In genomic region chr3:116981811-116982575, GRCm38 (mm10) we compare ENCODE assay signal across 18 mouse cellular contexts. TPM values are rescaled to one million over a fixed set of nuclear protein-coding genes. Genes with fewer than 3 reads are reported as not detected.
DNase-seq lines count a peak whose midpoint lies in the region; ATAC-seq and TF ChIP-seq lines count a peak whose summit lies in the region.
"Had no signal": no experiment of that assay in that cellular context is flagged by ENCODE, and none has a peak within 500 bp of the region (broad histone marks: within the 10 kb centered on the region; RNA-seq: fewer than 3 reads in every experiment).

No protein-coding gene starts in this region.

- H3K4me2 ChIP-seq in hindbrain, postnatal 0 days (ENCODE audit: low read depth, low read length), result peak overlapping the region; percentile 21; the same call in 1 of the 2 replicates
- H3K4me2 ChIP-seq in hindbrain, embryonic 12.5 days (replicated peaks), result no peak overlapping the region
- peak overlapping the region; percentile 5; the same call in 1 of the 2 replicates for H3K4me2 ChIP-seq in lung, embryonic 15.5 days
- no peak overlapping the region for H3K4me2 ChIP-seq in myocyte (ENCODE audit: low read depth)
- H3K4me2 ChIP-seq: limb, embryonic 13.5 days; liver, embryonic 15.5 days; midbrain, embryonic 12.5 days had no signal

- WGBS in hindbrain, postnatal 0 days, result 60% methylated on average over 9 of the region's 9 CpGs
- WGBS in hindbrain, embryonic 12.5 days, result 80% methylated on average over 9 of the region's 9 CpGs
- WGBS in lung, embryonic 15.5 days, result 53% methylated on average over 9 of the region's 9 CpGs

- no peaks in the 10 kb centered on the region for H3K79me2 ChIP-seq in myocyte (ENCODE audit: control insufficient read depth, insufficient read depth)

- no peak overlapping the region for H3K4me3 ChIP-seq in hindbrain, postnatal 0 days (ENCODE audit: low read length)
- H3K4me3 ChIP-seq in hindbrain, embryonic 12.5 days, result no peak overlapping the region
- no peak overlapping the region for H3K4me3 ChIP-seq in lung, embryonic 15.5 days
- H3K4me3 ChIP-seq in myocyte, result no peak overlapping the region
- H3K4me3 ChIP-seq: limb, embryonic 13.5 days; liver, embryonic 15.5 days; midbrain, embryonic 12.5 days had no signal

- no peak for DNase-seq in hindbrain, postnatal 0 days (ENCODE audit: low spot score)
- DNase-seq in lung, postnatal 25 days (ENCODE audit: low spot score), result no peak
- no peak for DNase-seq in adrenal gland, postnatal 36 days
- DNase-seq: adrenal gland, postnatal 14 days; cerebellum, postnatal 10 days; thymus, adult 18-20 months had no signal

- no peak overlapping the region for H3ac ChIP-seq in myocyte (ENCODE audit: control insufficient read depth, insufficient read length)

- H3K36me3 ChIP-seq in hindbrain, postnatal 0 days (ENCODE audit: insufficient read depth, low read length), result no peaks in the 10 kb centered on the region
- no peaks in the 10 kb centered on the region for H3K36me3 ChIP-seq in hindbrain, embryonic 12.5 days
- H3K36me3 ChIP-seq in lung, embryonic 15.5 days, result no peaks in the 10 kb centered on the region
- no peaks in the 10 kb centered on the region for H3K36me3 ChIP-seq in myocyte (ENCODE audit: control insufficient read depth, insufficient read depth)
- H3K36me3 ChIP-seq: limb, embryonic 13.5 days; liver, embryonic 15.5 days had no signal

- TF ChIP-seq CTCF in hindbrain, postnatal 0 days (IDR thresholded peaks at IDR 0.05; ENCODE audit: low read depth), result no peak

- no peak overlapping the region for H3K27ac ChIP-seq in hindbrain, postnatal 0 days
- no peak overlapping the region for H3K27ac ChIP-seq in hindbrain, embryonic 12.5 days
- peak overlapping the region; percentile 47; the same call in 1 of the 2 replicates for H3K27ac ChIP-seq in lung, embryonic 15.5 days
- H3K27ac ChIP-seq: limb, embryonic 13.5 days; liver, embryonic 15.5 days; midbrain, embryonic 12.5 days had no signal

- no peaks in the 10 kb centered on the region for H3K27me3 ChIP-seq in hindbrain, postnatal 0 days (ENCODE audit: insufficient read depth, low read length)
- H3K27me3 ChIP-seq in hindbrain, embryonic 12.5 days, result no peaks in the 10 kb centered on the region
- H3K27me3 ChIP-seq in lung, embryonic 15.5 days, result no peaks in the 10 kb centered on the region
- H3K27me3 ChIP-seq in myocyte (ENCODE audit: control insufficient read depth, insufficient read depth, insufficient read length), result no peaks in the 10 kb centered on the region
- H3K27me3 ChIP-seq: limb, embryonic 13.5 days; liver, embryonic 15.5 days; midbrain, embryonic 12.5 days had no signal

- no peak for ATAC-seq in hindbrain, postnatal 0 days
- ATAC-seq in hindbrain, embryonic 12.5 days (ENCODE audit: low FRiP score), result no peak
- no peak for ATAC-seq in lung, embryonic 15.5 days (ENCODE audit: borderline replicate concordance, extremely low read depth, low FRiP score, low TSS enrichment)
- ATAC-seq in granulocyte monocyte progenitor cell, adult 5-6 weeks (replicated peaks; ENCODE audit: poor library complexity, severe bottlenecking), result peak; percentile 42
- ATAC-seq: CD4-positive, CD25-positive, alpha-beta regulatory T cell, adult 4 months; forebrain, embryonic 14.5 days; inflammation-experienced regulatory T-cells, adult 6 months had no signal

- H3K9me3 ChIP-seq in hindbrain, postnatal 0 days (ENCODE audit: low read length), result no peaks in the 10 kb centered on the region
- 0 out of 2 replicates have a peak, but pooled peaks cover 4% of the 10 kb centered on the region for H3K9me3 ChIP-seq in hindbrain, embryonic 12.5 days (replicated peaks)
- no peaks in the 10 kb centered on the region for H3K9me3 ChIP-seq in lung, embryonic 15.5 days
- H3K9me3 ChIP-seq: liver, embryonic 15.5 days had no signal

- no peak for TF ChIP-seq POLR2A in myocyte (IDR thresholded peaks at IDR 0.05; ENCODE audit: insufficient read length, low read depth)

- H3K4me1 ChIP-seq in hindbrain, postnatal 0 days (ENCODE audit: insufficient read depth, low read length), result no peaks in the 10 kb centered on the region
- 0 out of 2 replicates have a peak, but pooled peaks cover 5% of the 10 kb centered on the region for H3K4me1 ChIP-seq in hindbrain, embryonic 12.5 days
- 0 out of 2 replicates have a peak, but pooled peaks cover 4% of the 10 kb centered on the region for H3K4me1 ChIP-seq in lung, embryonic 15.5 days
- H3K4me1 ChIP-seq: liver, embryonic 15.5 days had no signal

- no peak overlapping the region for H3K9ac ChIP-seq in hindbrain, postnatal 0 days (replicated peaks; ENCODE audit: low read length)
- no peak overlapping the region for H3K9ac ChIP-seq in hindbrain, embryonic 12.5 days
- no peak overlapping the region for H3K9ac ChIP-seq in lung, embryonic 15.5 days
- H3K9ac ChIP-seq: limb, embryonic 13.5 days; liver, embryonic 15.5 days; midbrain, embryonic 12.5 days had no signal

TF ChIP-seq in myocyte, 11 proteins besides CTCF, POLR2A, EP300 and RAD21:
- TF ChIP-seq REST (IDR thresholded peaks at IDR 0.05; ENCODE audit: insufficient read depth, insufficient read length), result no peak
- TF ChIP-seq USF1 (IDR thresholded peaks at IDR 0.05; ENCODE audit: low read depth), result no peak
- TF ChIP-seq SRF (IDR thresholded peaks at IDR 0.05; ENCODE audit: control insufficient read depth, insufficient read length, low read depth), result no peak
- peak; percentile 36 for TF ChIP-seq TCF12 (IDR thresholded peaks at IDR 0.05; ENCODE audit: insufficient read depth, poor library complexity, severe bottlenecking)
- no peak for TF ChIP-seq CEBPB (IDR thresholded peaks at IDR 0.05; ENCODE audit: insufficient read depth, poor library complexity, severe bottlenecking)
- TF ChIP-seq POLR2AphosphoS2 (IDR thresholded peaks at IDR 0.05; ENCODE audit: insufficient read length, low read depth), result no peak
- TF ChIP-seq MYOG (IDR thresholded peaks at IDR 0.05; ENCODE audit: control insufficient read depth in 1 of 3, insufficient read depth in 1 of 3, insufficient read length in 2 of 3, low read depth in 2 of 3), result peak in 2 of 3 experiments; percentile 13 to 58
- no peak for TF ChIP-seq MYOD1 (IDR thresholded peaks at IDR 0.05; ENCODE audit: control insufficient read depth in 1 of 3, insufficient read length in 2 of 3, low read depth in 2 of 3)

RNA-seq across cellular contexts. Expression of gene Palmd, which starts 13.2 kb away (rescaled TPM):
- total RNA-seq in hindbrain, postnatal 0 days (2014; rRNA removed), result 2.9 and 4.9 TPM in 2 replicates
- 9.1 and 9.7 TPM in 2 replicates for polyA plus RNA-seq in hindbrain, postnatal 0 days (2015; fragmentation: Nextera tagmentation; extraction: Ambion mirVana)
- polyA plus RNA-seq in hindbrain, embryonic 12.5 days (2016; fragmentation: Nextera tagmentation; extraction: Ambion mirVana), result 6.9 and 8.9 TPM in 2 replicates
- 7.8 and 9.0 TPM in 2 replicates for polyA plus RNA-seq in lung, embryonic 15.5 days (2015; fragmentation: Nextera tagmentation; extraction: Ambion mirVana)
- total RNA-seq in granulocyte monocyte progenitor cell, adult 5-6 weeks (2014; fragmentation: Nextera tagmentation), result not detected in 2 replicates
- not detected in 2 replicates for total RNA-seq in granulocyte monocyte progenitor cell, adult 5-6 weeks (2017)
- 0.36 TPM for polyA plus RNA-seq in myocyte (2012; fragmentation: generic; extraction: Trizol)
- 10 to 100 TPM; 42.0 to 47.2 TPM for total RNA-seq in adrenal gland, postnatal 36 days (2021)
- total RNA-seq: neutrophil, adult 5-6 weeks had no signal
- polyA plus RNA-seq: inflammation-experienced regulatory T-cells, adult 6 months had no signal

RNA-seq across cellular contexts. Expression of gene 4930455H04Rik, which starts 13.9 kb away (rescaled TPM):
- total RNA-seq in hindbrain, postnatal 0 days (2014; rRNA removed), result not detected in 2 replicates
- polyA plus RNA-seq in hindbrain, postnatal 0 days (2015; fragmentation: Nextera tagmentation; extraction: Ambion mirVana), result not detected in 2 replicates
- not detected in 2 replicates for polyA plus RNA-seq in hindbrain, embryonic 12.5 days (2016; fragmentation: Nextera tagmentation; extraction: Ambion mirVana)
- polyA plus RNA-seq in lung, embryonic 15.5 days (2015; fragmentation: Nextera tagmentation; extraction: Ambion mirVana), result not detected in 2 replicates
- not detected in 2 replicates for total RNA-seq in granulocyte monocyte progenitor cell, adult 5-6 weeks (2014; fragmentation: Nextera tagmentation)
- not detected in 2 replicates for total RNA-seq in granulocyte monocyte progenitor cell, adult 5-6 weeks (2017)
- not detected for polyA plus RNA-seq in myocyte (2012; fragmentation: generic; extraction: Trizol)
- total RNA-seq in adrenal gland, postnatal 36 days (2021), result under 1 TPM in 1 of 2 experiments, not detected in 1; 0.20 TPM
- total RNA-seq: adrenal gland, postnatal 14 days; neutrophil, adult 5-6 weeks had no signal
- polyA plus RNA-seq: CD4-positive, CD25-positive, alpha-beta regulatory T cell, adult 4 months; forebrain, embryonic 14.5 days; inflammation-experienced regulatory T-cells, adult 6 months; limb, embryonic 13.5 days; liver, embryonic 15.5 days; midbrain, embryonic 12.5 days; small intestine, adult 2 months had no signal

Comparison
In these comparisons a context has a peak if more than half of its experiments do, and no peak if none do; other contexts are left out.
1. H3K4me2 ChIP-seq: peak in hindbrain, postnatal 0 days (single experiment) and lung, embryonic 15.5 days (single experiment); none in hindbrain, embryonic 12.5 days (single experiment) and myocyte (single experiment).